Mouse (Mus musculus): ENCODE measurements around the gene Blm.
"Not testable (repeated sequence)": the region's sequence is repeated elsewhere in the genome, so short reads cannot be mapped to it uniquely, and the experiment has no call there.

The Blm gene

GRCm38 (mm10) chr7:80531087-80531486 lies 3.8 kb downstream of the Blm start:
- DNase-seq, result no peak

GRCm38 (mm10) chr7:80530646-80531045 lies 4.3 kb downstream of the Blm start:
- no peak for DNase-seq

- no peak for DNase-seq
Observed at GRCm38 (mm10) chr7:80526698-80527097, 8.2 kb downstream of the Blm start.

GRCm38 (mm10) chr7:80512408-80513085 lies 22.4 kb downstream of the Blm start:
- DNase-seq, result no peak

- not testable (repeated sequence) for DNase-seq
Observed at GRCm38 (mm10) chr7:80507697-80508096, 27.2 kb downstream of the Blm start.

GRCm38 (mm10) chr7:80506007-80506406 lies 28.9 kb downstream of the Blm start:
- no peak for DNase-seq

- DNase-seq, result no peak
Observed at GRCm38 (mm10) chr7:80504920-80505319, 30.0 kb downstream of the Blm start.

- DNase-seq, result no peak
Observed at GRCm38 (mm10) chr7:80501006-80501405, 33.9 kb downstream of the Blm start.

- DNase-seq, result no peak
Observed at GRCm38 (mm10) chr7:80500099-80500498, 34.8 kb downstream of the Blm start.

GRCm38 (mm10) chr7:80499190-80499962 lies 35.5 kb downstream of the Blm start:
- DNase-seq, result no peak

- DNase-seq, result no peak
Observed at GRCm38 (mm10) chr7:80496656-80497055, 38.3 kb downstream of the Blm start.

- no peak for DNase-seq
Observed at GRCm38 (mm10) chr7:80495210-80495609, 39.7 kb downstream of the Blm start.

GRCm38 (mm10) chr7:80491995-80492394 lies 42.9 kb downstream of the Blm start:
- no peak for DNase-seq

- DNase-seq, result no peak
Observed at GRCm38 (mm10) chr7:80491086-80491485, 43.8 kb downstream of the Blm start.

GRCm38 (mm10) chr7:80490351-80490750 lies 44.6 kb downstream of the Blm start:
- no peak for DNase-seq

GRCm38 (mm10) chr7:80489445-80489844 lies 45.5 kb downstream of the Blm start:
- no peak for DNase-seq

GRCm38 (mm10) chr7:80487239-80487638 lies 47.7 kb downstream of the Blm start:
- DNase-seq, result no peak

GRCm38 (mm10) chr7:80480097-80480496 lies 54.8 kb downstream of the Blm start:
- DNase-seq, result no peak

- no peak for DNase-seq
Observed at GRCm38 (mm10) chr7:80473837-80474236, 61.1 kb downstream of the Blm start.

- DNase-seq, result no peak
Observed at GRCm38 (mm10) chr7:80468851-80469250, 66.1 kb downstream of the Blm start.

GRCm38 (mm10) chr7:80467334-80467733 lies 67.6 kb downstream of the Blm start:
- DNase-seq, result no peak

GRCm38 (mm10) chr7:80464831-80465230 lies 70.1 kb downstream of the Blm start:
- no peak for DNase-seq

- DNase-seq, result no peak
Observed at GRCm38 (mm10) chr7:80461891-80462290, 73.0 kb downstream of the Blm start.

GRCm38 (mm10) chr7:80460892-80461291 lies 74.0 kb downstream of the Blm start:
- DNase-seq, result no peak

GRCm38 (mm10) chr7:80460199-80460598 lies 74.7 kb downstream of the Blm start:
- DNase-seq, result no peak
